Mouse (Mus musculus) lung, postnatal 0 days (tissue): ENCODE data around the gene Gm10203.

Experiments used
- CTCF ChIP-seq: IDR thresholded peaks from 2 replicates; pipeline ENCODE4 v1.5.1; 2016; ENCODE audit warnings: antibody characterized with exemption, mild to moderate bottlenecking
- EP300 ChIP-seq: IDR thresholded peaks from 2 replicates; pipeline ENCODE4 v1.6.1; 2016; ENCODE audit warnings: antibody characterized with exemption, mild to moderate bottlenecking, control low read depth

GRCm38 (mm10) chr6:149132311-149133077 lies 2.5 kb downstream of the Gm10203 start:
- TF ChIP-seq EP300, result no peak
- peak; percentile 82 for TF ChIP-seq CTCF
